Mouse (Mus musculus): ENCODE results near the gene Znrf4.

GRCm38 (mm10) chr17:56559386-56559785 lies 47.2 kb upstream of the Znrf4 start:
- TF ChIP-seq CTCF (IDR thresholded peaks at IDR 0.05; ENCODE audit: control insufficient read depth, insufficient read depth, low read length) (no peak), POLR2A (IDR thresholded peaks at IDR 0.05; ENCODE audit: borderline replicate concordance, control insufficient read depth, low read depth, low read length) (no peak)
